Mouse (Mus musculus) kidney, adult 10 weeks (tissue): Measurements from ENCODE around the gene Lrrc8e. TPM values are rescaled to one million over a fixed set of nuclear protein-coding genes. Genes with fewer than 3 reads are reported as not detected.

Experiments used
- polyA plus RNA-seq: library from polyadenylated mRNA; stranded (reverse); fragments of 350-450 nt; fragmentation: Illumina TruSeq; extraction: RNeasy Lipid Tissue Mini Kit (QIAGEN cat#74804); gene quantifications from one replicate; pipeline ENCODE4 v1.2.3, GENCODE M21; 2014; ENCODE audit warnings: low read depth, low replicate concordance

Lrrc8e gene
- 0.65 TPM for polyA plus RNA-seq

DNA sequence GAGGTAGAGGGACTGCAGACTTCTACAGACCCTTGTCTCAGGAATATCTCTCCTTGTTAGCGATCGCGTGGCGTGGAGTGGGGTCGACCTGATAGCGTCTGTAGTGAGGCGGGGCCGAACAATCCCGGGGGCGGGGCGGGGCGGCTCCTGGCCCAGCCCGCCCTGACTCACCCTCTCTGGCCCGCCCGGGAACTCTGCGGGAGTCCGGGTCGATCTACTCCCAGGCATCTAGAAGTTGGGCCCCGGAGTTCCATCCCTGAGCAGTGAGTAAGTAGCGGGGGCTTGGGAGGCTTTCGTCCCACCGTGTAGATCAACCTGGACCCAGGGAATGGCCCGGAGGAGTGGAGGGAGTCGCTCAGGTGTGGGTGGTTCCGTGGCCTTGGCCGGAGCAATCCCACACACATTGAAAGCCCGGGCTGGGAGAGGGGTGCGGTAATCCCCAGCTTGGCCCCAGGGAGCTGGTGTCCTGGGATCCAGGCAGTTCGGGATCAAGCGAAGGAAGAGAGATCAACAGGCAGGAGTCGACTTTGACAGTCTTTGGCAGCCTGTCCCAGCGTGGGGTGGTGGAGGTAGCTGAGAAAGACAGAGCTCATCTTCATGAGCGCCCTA, at the start of gene Lrrc8e:
Lrrc8e (plus strand) TSS at position 89 of the 609 bp plus-strand sequence.

DNA sequence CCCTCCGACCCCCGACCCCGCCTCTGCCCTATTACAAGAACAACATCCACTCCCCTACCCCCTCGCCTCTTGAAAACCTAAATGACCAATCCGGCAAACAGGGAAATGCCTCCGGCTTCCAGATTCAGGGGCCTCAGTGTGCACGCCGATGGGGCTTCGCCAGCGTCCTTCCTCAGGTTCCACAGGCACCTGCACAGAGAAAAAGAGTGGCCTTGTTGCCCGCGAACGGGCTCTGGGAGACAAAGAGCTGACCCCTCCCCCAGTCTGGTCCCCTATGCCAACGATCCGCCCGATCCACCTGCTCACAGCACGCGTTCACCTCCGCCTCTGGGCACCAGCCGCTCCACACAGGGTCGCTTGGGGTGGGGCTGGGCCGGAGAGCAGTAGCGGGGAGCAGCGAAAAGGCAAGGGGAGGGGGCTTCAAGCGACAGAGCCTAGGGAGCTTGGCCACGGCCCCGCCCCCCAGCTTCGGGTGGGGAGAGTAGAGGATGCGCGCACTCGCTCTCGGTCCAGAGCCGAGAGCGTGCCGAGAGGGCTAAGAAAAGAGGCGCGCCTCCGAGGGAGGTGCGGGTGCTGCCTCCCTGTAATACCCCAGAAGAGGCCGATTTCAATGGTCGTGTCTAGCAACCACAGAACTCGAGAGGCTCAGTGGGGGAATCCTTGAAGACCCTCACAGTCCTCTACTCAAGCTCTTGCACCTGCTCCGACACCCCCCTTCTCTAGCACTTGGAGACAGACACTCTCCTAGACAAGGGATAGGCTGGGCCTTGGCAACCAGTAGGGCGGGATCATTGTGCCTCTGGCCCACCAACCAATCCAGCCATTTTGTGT, 9.6 kb upstream of the Lrrc8e start, which contains the start of gene Prr36:
Prr36 (minus strand) TSS at position 669 of the 831 bp plus-strand sequence.

DNA sequence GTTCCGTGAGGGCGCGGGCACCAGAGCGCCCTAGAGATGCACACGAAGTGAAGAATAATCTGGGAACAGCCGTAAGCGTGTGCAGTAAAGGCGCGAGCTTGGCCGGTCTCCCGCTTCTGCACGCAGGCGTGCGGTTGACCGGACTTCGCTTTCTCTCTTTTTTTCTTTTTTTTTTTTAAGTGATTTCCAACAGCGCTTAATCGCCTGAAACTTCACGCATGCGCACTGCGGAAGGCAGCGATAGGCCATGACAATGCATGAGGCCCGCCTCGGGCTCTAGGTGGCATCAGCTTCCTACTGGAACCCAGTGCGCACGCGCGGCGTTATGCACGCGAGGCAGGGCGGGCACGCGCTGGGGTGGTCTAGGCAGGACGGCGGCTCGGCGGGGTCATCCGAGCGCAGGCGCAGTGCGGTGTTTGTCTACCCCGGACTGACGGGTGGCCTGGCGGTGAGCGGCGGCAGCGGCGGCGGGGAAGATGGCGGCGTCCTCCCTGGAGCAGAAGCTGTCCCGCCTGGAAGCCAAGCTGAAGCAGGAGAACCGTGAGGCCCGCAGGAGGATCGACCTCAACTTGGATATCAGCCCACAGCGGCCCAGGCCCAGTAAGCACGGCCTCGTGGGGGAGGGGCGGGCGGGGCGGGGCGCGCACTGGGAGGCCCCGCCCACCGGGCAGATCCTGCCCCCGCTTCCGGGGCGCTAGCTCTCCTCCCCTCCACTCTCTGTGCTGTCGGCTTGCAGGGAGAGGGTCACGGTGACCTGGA, 12.0 kb downstream of the Lrrc8e start, which contains the start of the genes Map2k7 and Gm49320:
Map2k7 (plus strand) TSS at position 307 of the 759 bp plus-strand sequence.
Gm49320 (plus strand) TSS at position 432 of the 759 bp plus-strand sequence.

DNA sequence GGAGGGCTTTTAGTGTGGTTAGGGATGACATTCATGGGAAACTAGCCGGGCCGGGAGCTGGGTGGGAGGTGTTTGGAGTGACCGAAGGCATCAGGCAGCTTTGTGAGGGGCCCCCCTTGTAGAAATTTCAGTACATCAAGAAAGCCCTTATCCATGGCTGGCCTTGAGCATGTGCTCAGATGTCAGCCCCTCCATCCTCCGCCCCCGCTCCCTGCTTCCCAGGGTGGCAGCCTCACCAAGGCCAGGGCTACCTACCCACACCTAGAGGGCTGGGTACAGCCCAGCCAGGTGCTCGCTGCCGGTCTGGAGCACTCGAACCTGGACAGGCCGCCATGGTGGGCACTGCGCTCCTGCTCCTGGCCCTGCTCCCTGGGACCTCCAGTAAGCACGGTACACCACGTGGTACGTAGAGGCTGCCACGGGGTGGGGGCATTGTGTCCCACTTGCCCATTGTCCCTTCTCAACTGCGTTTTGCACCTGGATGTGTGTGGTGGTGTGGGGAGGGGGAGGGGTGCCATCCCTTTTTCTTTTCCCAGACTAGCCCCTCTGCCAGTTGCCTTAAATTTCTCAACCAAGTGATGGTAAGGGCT, 21.4 kb downstream of the Lrrc8e start, which contains the start of gene Tgfbr3l:
Tgfbr3l (plus strand) TSS at position 264 of the 590 bp plus-strand sequence.

DNA sequence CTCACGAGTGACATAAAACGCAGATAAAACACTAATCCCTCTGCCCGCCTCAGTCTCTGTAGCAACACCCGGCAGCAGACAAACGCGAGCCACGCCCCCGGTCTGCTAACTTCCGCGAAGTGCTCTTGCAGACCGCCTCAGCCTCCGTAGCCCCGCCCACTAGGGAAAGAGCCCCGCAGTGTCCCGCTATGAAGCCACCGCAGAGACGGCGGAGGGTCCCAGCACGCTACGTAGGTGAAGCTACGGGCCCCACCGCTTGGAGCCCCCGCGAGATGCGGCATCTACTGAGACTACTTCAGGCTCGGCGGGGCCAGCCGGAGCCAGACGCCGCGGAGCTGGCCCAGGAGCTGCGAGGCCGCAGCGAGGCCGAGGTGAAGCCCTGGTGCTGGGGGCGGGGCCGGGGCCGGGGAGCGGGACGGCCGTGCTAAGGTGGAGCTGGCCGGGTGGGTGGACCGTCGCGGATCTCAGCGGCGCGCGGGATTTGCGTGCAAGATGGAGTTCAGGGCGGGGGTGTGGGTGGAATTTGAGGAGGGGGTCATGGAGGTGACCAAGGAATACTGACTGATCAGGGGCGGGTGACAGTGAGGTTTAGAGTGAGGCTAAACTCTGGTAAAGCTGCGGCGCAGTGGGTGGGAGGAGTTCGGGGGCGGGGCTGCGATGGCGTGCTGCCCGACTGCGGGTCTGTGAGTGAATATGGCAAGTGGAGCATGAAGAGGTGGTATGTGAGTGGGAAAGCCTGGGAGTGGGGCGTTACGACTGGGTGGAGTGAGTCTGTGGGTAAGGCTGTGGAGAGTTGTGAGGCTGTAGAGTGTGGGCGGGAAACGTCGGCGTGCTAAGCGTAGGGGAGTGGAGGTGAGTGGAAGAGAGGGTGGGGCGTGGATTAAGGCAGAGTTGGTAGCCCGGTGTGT, 26.6 kb downstream of the Lrrc8e start, which contains the start of gene Snapc2:
Snapc2 (plus strand) TSS at position 147 of the 908 bp plus-strand sequence.

GRCm38 (mm10) chr8:4259125-4259804, 32.6 kb downstream of the Lrrc8e start, which contains the start of gene Ctxn1:
Ctxn1 (minus strand) TSS chr8:4259274.

DNA sequence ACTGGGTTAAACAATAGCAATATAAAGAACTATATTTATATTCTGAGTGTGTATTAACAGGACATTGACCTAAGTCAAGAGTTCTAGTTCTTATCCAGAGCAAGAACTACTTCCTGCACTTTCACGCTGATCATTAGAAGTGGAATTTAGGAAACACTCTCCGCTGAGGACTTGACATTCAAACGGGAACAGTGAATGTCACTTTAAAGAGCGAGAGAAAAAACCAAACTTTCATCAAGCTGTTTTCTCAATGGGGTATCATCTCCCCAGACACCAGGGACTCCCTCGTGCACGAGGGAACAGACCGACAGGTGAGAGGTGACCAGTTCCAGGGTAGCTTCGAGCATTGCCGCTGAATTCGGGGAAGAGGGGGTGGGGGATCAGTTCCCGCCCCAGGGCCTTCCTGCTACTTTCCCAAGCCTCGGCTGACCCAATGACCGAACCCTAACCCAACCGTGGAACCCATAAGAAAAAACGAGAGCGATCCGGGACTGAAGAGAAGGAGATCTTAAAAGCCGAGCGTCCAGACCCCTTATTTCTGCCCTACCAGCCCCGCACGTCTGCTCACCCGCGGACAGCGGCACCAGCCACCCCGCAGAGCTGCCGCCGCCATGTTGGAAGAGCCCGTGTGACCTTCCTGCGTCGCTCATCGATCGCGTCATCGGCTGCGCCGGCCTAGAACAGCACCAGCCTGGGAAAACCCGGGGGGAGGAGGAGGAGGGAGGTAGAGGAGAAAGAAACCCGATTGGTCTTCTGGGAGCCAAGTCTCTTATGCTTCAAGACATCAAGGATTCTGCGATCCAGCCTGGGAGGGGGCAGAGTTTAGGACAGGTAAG, 48.9 kb downstream of the Lrrc8e start, which contains the start of gene Timm44:
Timm44 (minus strand) TSS at position 639 of the 836 bp plus-strand sequence.

Other genes with a start within 250 kb of the Lrrc8e start
- not detected for gene Cd209f, start 121.0 kb upstream of the Lrrc8e start, polyA plus RNA-seq
- gene Cd209g, start 92.7 kb upstream of the Lrrc8e start, polyA plus RNA-seq: not detected
- gene Evi5l, start 60.3 kb upstream of the Lrrc8e start, polyA plus RNA-seq: 1.2 TPM
- 0.08 TPM for gene Prr36, start 9.4 kb upstream of the Lrrc8e start, polyA plus RNA-seq
- 4.4 TPM for gene Map2k7, start 11.9 kb downstream of the Lrrc8e start, polyA plus RNA-seq
- gene Gm49320, start 12.0 kb downstream of the Lrrc8e start, polyA plus RNA-seq: not detected
- gene Tgfbr3l, start 21.4 kb downstream of the Lrrc8e start, polyA plus RNA-seq: 4.0 TPM
- gene Snapc2, start 26.3 kb downstream of the Lrrc8e start, polyA plus RNA-seq: 1.8 TPM
- gene Ctxn1, start 32.4 kb downstream of the Lrrc8e start, polyA plus RNA-seq: not detected
- 126 TPM for gene Timm44, start 49.1 kb downstream of the Lrrc8e start, polyA plus RNA-seq
- gene Ccl25, start 98.4 kb downstream of the Lrrc8e start, polyA plus RNA-seq: 16.7 TPM
- 40.3 TPM for gene Elavl1, start 98.6 kb downstream of the Lrrc8e start, polyA plus RNA-seq